ENCODE assay signal across 19 mouse cellular contexts in the genomic region with DNA sequence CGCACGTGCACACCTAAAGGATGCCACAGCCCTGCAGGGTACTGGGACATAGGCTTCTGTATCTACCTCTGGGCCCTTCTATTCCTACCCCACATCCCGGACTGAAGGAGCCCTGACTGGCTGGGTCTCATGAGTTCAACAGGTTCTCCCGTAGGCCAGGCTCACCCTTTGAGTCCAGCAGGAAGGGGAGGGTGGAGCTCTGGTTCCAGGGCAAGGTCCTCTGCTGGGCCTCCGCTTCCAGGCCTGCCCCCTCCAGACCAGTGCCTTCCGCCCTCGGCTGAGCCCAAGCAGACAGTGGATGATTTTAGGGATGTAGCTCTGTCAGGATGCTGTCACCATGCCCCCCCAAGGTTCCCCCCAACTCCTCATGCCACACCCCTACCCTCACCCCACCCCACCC. TPM values are rescaled to one million over a fixed set of nuclear protein-coding genes. Genes with fewer than 3 reads are reported as not detected.
DNase-seq lines count a peak whose midpoint lies in the region; ATAC-seq and TF ChIP-seq lines count a peak whose summit lies in the region.
"Had no signal": no experiment of that assay in that cellular context is flagged by ENCODE, and none has a peak within 500 bp of the region (broad histone marks: within the 10 kb centered on the region; RNA-seq: fewer than 3 reads in every experiment).

No protein-coding gene starts in this region.

- H3K4me1 ChIP-seq in intestine, embryonic 16.5 days (ENCODE audit: control insufficient read depth, insufficient read depth, low read length), result peaks cover 16% of the 10 kb centered on the region
- peaks cover 11% of the 10 kb centered on the region; the same call in 1 of the 2 replicates for H3K4me1 ChIP-seq in intestine, embryonic 15.5 days (replicated peaks)
- no peaks in the 10 kb centered on the region; the same call in 1 of the 2 replicates for H3K4me1 ChIP-seq in intestine, postnatal 0 days (replicated peaks; ENCODE audit: control insufficient read depth, insufficient read depth, low read length)
- H3K4me1 ChIP-seq in kidney, postnatal 0 days (replicated peaks; ENCODE audit: insufficient read depth, low read length), result peaks cover 7% of the 10 kb centered on the region; the same call in 1 of the 2 replicates
- H3K4me1 ChIP-seq in liver, postnatal 0 days (ENCODE audit: insufficient read depth), result peaks cover 7% of the 10 kb centered on the region

- peak; percentile 73 for ATAC-seq in intestine, embryonic 16.5 days
- ATAC-seq in intestine, embryonic 15.5 days, result no peak
- ATAC-seq in intestine, postnatal 0 days, result peak; percentile 57; the same call in 1 of the 2 replicates
- ATAC-seq in kidney, postnatal 0 days (replicated peaks; ENCODE audit: low FRiP score, low read depth), result peak; percentile 78
- peak; percentile 28; the same call in 1 of the 2 replicates for ATAC-seq in liver, postnatal 0 days
- ATAC-seq: hindbrain, postnatal 0 days; midbrain, embryonic 15.5 days; Patski had no signal

- no peak for DNase-seq in kidney, postnatal 0 days (ENCODE audit: low spot score)
- no peak for DNase-seq in liver, postnatal 0 days
- DNase-seq in layer of hippocampus, postnatal 14 days (ENCODE audit: low spot score in 2 of 2), result no peak
- DNase-seq in adrenal gland, postnatal 4 days (ENCODE audit: low spot score in 2 of 2), result no peak
- DNase-seq: adrenal gland, postnatal 36 days; cerebellum, adult 9-10 months; gastrocnemius, postnatal 25 days; heart, postnatal 36 days; retina, postnatal 1 day; right cerebral cortex, postnatal 4 days had no signal

- H3K9me3 ChIP-seq in intestine, embryonic 16.5 days (ENCODE audit: control insufficient read depth, low read length), result no peaks in the 10 kb centered on the region; the same call in 1 of the 2 replicates
- H3K9me3 ChIP-seq in intestine, embryonic 15.5 days, result no peaks in the 10 kb centered on the region
- H3K9me3 ChIP-seq in intestine, postnatal 0 days (ENCODE audit: control insufficient read depth), result no peaks in the 10 kb centered on the region
- no peaks in the 10 kb centered on the region for H3K9me3 ChIP-seq in kidney, postnatal 0 days (replicated peaks; ENCODE audit: low read length)
- no peaks in the 10 kb centered on the region for H3K9me3 ChIP-seq in liver, postnatal 0 days (ENCODE audit: low read length)
- H3K9me3 ChIP-seq: heart, embryonic 12.5 days; limb, embryonic 12.5 days; lung, embryonic 15.5 days; midbrain, embryonic 15.5 days had no signal

- no peak for TF ChIP-seq EP300 in liver, postnatal 0 days (IDR thresholded peaks at IDR 0.05; ENCODE audit: low read depth)

- no peak overlapping the region for H3K9ac ChIP-seq in intestine, embryonic 16.5 days (ENCODE audit: low read depth, low read length)
- no peak overlapping the region for H3K9ac ChIP-seq in intestine, embryonic 15.5 days
- H3K9ac ChIP-seq in intestine, postnatal 0 days (ENCODE audit: low read depth, low read length), result no peak overlapping the region
- no peak overlapping the region for H3K9ac ChIP-seq in kidney, postnatal 0 days (ENCODE audit: low read depth, low read length)
- no peak overlapping the region for H3K9ac ChIP-seq in liver, postnatal 0 days (replicated peaks)
- H3K9ac ChIP-seq: heart, embryonic 12.5 days; limb, embryonic 12.5 days; lung, embryonic 15.5 days; midbrain, embryonic 15.5 days had no signal

- WGBS in intestine, embryonic 16.5 days, result 62% methylated on average over 7 of the region's 7 CpGs
- 73% methylated on average over 7 of the region's 7 CpGs for WGBS in intestine, embryonic 15.5 days
- WGBS in intestine, postnatal 0 days, result 53% methylated on average over 7 of the region's 7 CpGs
- WGBS in kidney, postnatal 0 days, result 82% methylated on average over 7 of the region's 7 CpGs
- WGBS in liver, postnatal 0 days (ENCODE audit: insufficient replicate concordance), result 68% methylated on average over 7 of the region's 7 CpGs

- H3K36me3 ChIP-seq in intestine, embryonic 16.5 days (ENCODE audit: control insufficient read depth, insufficient read depth, low read length), result no peaks in the 10 kb centered on the region; the same call in 1 of the 2 replicates
- 0 out of 2 replicates have a peak, but pooled peaks cover 6% of the 10 kb centered on the region for H3K36me3 ChIP-seq in intestine, embryonic 15.5 days
- peaks cover 18% of the 10 kb centered on the region; the same call in 1 of the 2 replicates for H3K36me3 ChIP-seq in intestine, postnatal 0 days (ENCODE audit: control insufficient read depth, insufficient read depth)
- H3K36me3 ChIP-seq in kidney, postnatal 0 days (ENCODE audit: insufficient read depth, low read length), result 0 out of 2 replicates have a peak, but pooled peaks cover 2% of the 10 kb centered on the region
- H3K36me3 ChIP-seq in liver, postnatal 0 days (replicated peaks; ENCODE audit: insufficient read depth, low read length), result peaks cover 20% of the 10 kb centered on the region
- H3K36me3 ChIP-seq: limb, embryonic 12.5 days; midbrain, embryonic 15.5 days had no signal

- H3K4me3 ChIP-seq in intestine, embryonic 16.5 days (ENCODE audit: low read length), result no peak overlapping the region
- no peak overlapping the region for H3K4me3 ChIP-seq in intestine, embryonic 15.5 days (replicated peaks)
- H3K4me3 ChIP-seq in intestine, postnatal 0 days (ENCODE audit: low read depth, low read length), result no peak overlapping the region
- no peak overlapping the region for H3K4me3 ChIP-seq in kidney, postnatal 0 days (replicated peaks; ENCODE audit: low read depth, low read length)
- H3K4me3 ChIP-seq in liver, postnatal 0 days (ENCODE audit: low read depth, low read length), result no peak overlapping the region
- H3K4me3 ChIP-seq: heart, embryonic 12.5 days; limb, embryonic 12.5 days; lung, embryonic 15.5 days; midbrain, embryonic 15.5 days had no signal

- H3K27me3 ChIP-seq in intestine, embryonic 16.5 days (replicated peaks; ENCODE audit: control insufficient read depth, insufficient read depth, low read length), result no peaks in the 10 kb centered on the region
- no peaks in the 10 kb centered on the region for H3K27me3 ChIP-seq in intestine, embryonic 15.5 days (replicated peaks)
- no peaks in the 10 kb centered on the region for H3K27me3 ChIP-seq in intestine, postnatal 0 days (replicated peaks; ENCODE audit: control insufficient read depth, insufficient read depth, low read length)
- H3K27me3 ChIP-seq in kidney, postnatal 0 days (ENCODE audit: insufficient read depth, low read length), result no peaks in the 10 kb centered on the region
- no peaks in the 10 kb centered on the region for H3K27me3 ChIP-seq in liver, postnatal 0 days (ENCODE audit: insufficient read depth, low read length)
- H3K27me3 ChIP-seq: lung, embryonic 15.5 days; midbrain, embryonic 15.5 days; Patski had no signal

- H3K27ac ChIP-seq in intestine, embryonic 16.5 days (ENCODE audit: low read length), result no peak overlapping the region
- no peak overlapping the region for H3K27ac ChIP-seq in intestine, embryonic 15.5 days
- H3K27ac ChIP-seq in intestine, postnatal 0 days (ENCODE audit: low read depth, low read length), result no peak overlapping the region
- H3K27ac ChIP-seq in kidney, postnatal 0 days, result 0 out of 2 replicates have a peak overlapping the region, but pooled peaks have one; percentile 36
- no peak overlapping the region for H3K27ac ChIP-seq in liver, postnatal 0 days (ENCODE audit: low read depth)
- H3K27ac ChIP-seq: hindbrain, postnatal 0 days; limb, embryonic 12.5 days; lung, embryonic 15.5 days; midbrain, embryonic 15.5 days had no signal

- no peak for TF ChIP-seq CTCF in intestine, postnatal 0 days (IDR thresholded peaks at IDR 0.05; ENCODE audit: low read depth)
- no peak for TF ChIP-seq CTCF in kidney, postnatal 0 days (IDR thresholded peaks at IDR 0.05; ENCODE audit: low read depth)
- TF ChIP-seq CTCF in liver, postnatal 0 days (IDR thresholded peaks at IDR 0.05; ENCODE audit: low read depth), result no peak

- H3K4me2 ChIP-seq in intestine, embryonic 16.5 days (ENCODE audit: low read depth, low read length), result no peak overlapping the region
- no peak overlapping the region for H3K4me2 ChIP-seq in intestine, embryonic 15.5 days (replicated peaks)
- H3K4me2 ChIP-seq in intestine, postnatal 0 days (replicated peaks; ENCODE audit: low read depth), result no peak overlapping the region
- H3K4me2 ChIP-seq in kidney, postnatal 0 days (ENCODE audit: low read length), result no peak overlapping the region
- no peak overlapping the region for H3K4me2 ChIP-seq in liver, postnatal 0 days (ENCODE audit: low read depth, low read length)
- H3K4me2 ChIP-seq: heart, embryonic 12.5 days; limb, embryonic 12.5 days; lung, embryonic 15.5 days; midbrain, embryonic 15.5 days had no signal

RNA-seq across cellular contexts. Expression of a gene that starts 7.6 kb away (rescaled TPM):
- 17.2 and 18.2 TPM in 2 replicates for polyA plus RNA-seq in intestine, embryonic 16.5 days (2015; fragmentation: Nextera tagmentation; extraction: Ambion mirVana)
- 19.7 and 20.4 TPM in 2 replicates for polyA plus RNA-seq in intestine, embryonic 15.5 days (2015; fragmentation: Nextera tagmentation; extraction: Ambion mirVana)
- 7.2 and 7.6 TPM in 2 replicates for polyA plus RNA-seq in intestine, postnatal 0 days (2015; fragmentation: Nextera tagmentation; extraction: Ambion mirVana)
- polyA plus RNA-seq in kidney, postnatal 0 days (2015; fragmentation: Nextera tagmentation; extraction: Ambion mirVana), result 18.8 and 18.9 TPM in 2 replicates
- polyA plus RNA-seq in liver, postnatal 0 days (2015; fragmentation: Nextera tagmentation; extraction: Ambion mirVana), result 4.7 and 4.8 TPM in 2 replicates
- 1 to 10 TPM; 7.9 to 8.3 TPM for total RNA-seq in layer of hippocampus, postnatal 14 days (2021)
- total RNA-seq in adrenal gland, postnatal 4 days (2021), result 10 to 100 TPM; 18.3 to 20.0 TPM
- polyA plus RNA-seq: Patski had no signal

RNA-seq across cellular contexts. Expression of a gene that starts 21.9 kb away (rescaled TPM):
- 5.2 and 6.1 TPM in 2 replicates for polyA plus RNA-seq in intestine, embryonic 16.5 days (2015; fragmentation: Nextera tagmentation; extraction: Ambion mirVana)
- 6.9 and 7.3 TPM in 2 replicates for polyA plus RNA-seq in intestine, embryonic 15.5 days (2015; fragmentation: Nextera tagmentation; extraction: Ambion mirVana)
- polyA plus RNA-seq in intestine, postnatal 0 days (2015; fragmentation: Nextera tagmentation; extraction: Ambion mirVana), result 3.2 and 3.9 TPM in 2 replicates
- polyA plus RNA-seq in kidney, postnatal 0 days (2015; fragmentation: Nextera tagmentation; extraction: Ambion mirVana), result 8.2 and 9.2 TPM in 2 replicates
- polyA plus RNA-seq in liver, postnatal 0 days (2015; fragmentation: Nextera tagmentation; extraction: Ambion mirVana), result 1.5 and 1.8 TPM in 2 replicates
- 1 to 10 TPM; 4.8 to 4.9 TPM for total RNA-seq in layer of hippocampus, postnatal 14 days (2021)
- 10 to 100 TPM; 11.8 to 14.5 TPM for total RNA-seq in adrenal gland, postnatal 4 days (2021)
